Mouse (Mus musculus) skeletal muscle tissue, adult 2 months (tissue): Measurements from ENCODE around the gene Mxd4.

Experiments
- DNase-seq: peaks from one replicate; pipeline ENCODE4 v3.0.0-alpha.2; 2012; ENCODE audit warnings: low read depth, low spot score

The Mxd4 gene

DNA sequence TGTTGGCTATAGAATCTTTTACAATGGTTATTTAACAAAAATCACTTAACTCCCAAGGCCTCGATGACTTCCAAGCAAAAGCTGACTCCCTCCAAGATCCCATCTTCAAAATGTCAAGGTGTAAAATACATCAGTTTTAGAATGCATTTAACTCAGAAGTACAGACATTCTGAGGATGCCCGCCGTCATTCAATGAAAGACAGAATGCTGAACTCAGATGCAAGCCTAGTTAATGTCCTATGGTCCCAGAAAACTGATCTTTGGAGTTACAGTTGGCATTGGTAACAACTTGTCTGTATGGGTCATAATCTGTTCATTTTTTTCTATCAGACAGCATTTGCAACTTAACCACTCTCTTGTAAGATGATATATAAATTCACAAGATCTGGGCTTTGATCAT lies 17.6 kb downstream of the Mxd4 start:
- DNase-seq: no peak

DNA sequence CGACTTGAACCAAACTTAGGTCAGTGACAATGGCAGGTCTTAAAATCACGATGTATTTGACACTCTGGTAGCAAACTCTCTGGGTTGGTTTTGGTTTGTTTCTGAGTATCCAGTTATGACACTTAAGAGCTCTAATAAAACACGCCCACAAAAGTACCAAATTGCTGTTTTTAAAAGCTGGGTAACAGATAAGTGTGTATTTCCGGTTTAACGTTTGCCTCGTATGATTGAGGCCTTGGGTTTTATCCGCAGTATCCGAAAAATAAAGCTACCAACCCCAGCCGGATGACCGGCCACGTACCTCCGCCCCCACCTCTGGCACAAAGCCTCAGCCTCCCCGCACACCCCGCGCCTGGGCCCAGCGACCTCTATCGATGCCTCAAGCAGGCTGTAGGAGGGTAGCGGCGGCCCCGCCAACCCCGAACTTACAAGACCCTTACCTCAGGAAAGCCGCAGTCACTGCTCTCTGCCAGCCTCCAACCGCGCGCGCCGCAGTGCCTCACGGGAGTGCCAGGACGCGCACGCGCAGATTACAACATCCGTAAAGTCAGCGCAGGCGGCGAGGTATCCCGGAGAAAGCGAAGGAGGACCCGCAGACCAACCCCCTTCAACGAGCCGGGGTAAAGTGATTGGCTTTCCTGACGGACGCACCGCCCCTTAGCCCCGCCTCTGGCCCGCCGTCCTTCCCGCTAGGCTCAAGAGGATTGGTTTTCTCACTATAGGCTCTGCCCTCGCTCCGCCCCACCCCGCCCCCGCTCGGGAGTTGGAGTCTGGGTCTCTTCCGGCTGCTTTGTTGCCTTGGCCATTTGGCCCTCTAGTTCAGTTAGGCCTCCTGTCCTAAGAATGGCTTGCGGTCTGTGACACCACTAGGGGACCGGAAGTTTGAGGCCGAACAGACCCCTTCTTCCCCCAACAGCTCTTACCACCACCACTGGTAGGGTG lies 18.3 kb downstream of the Mxd4 start, which contains the start of the genes Poln and Haus3:
Poln (minus strand) TSS at position 499 of the 942 bp plus-strand sequence.
Haus3 (minus strand) TSS at position 578 of the 942 bp plus-strand sequence.
- peak; percentile 97 for DNase-seq

DNA sequence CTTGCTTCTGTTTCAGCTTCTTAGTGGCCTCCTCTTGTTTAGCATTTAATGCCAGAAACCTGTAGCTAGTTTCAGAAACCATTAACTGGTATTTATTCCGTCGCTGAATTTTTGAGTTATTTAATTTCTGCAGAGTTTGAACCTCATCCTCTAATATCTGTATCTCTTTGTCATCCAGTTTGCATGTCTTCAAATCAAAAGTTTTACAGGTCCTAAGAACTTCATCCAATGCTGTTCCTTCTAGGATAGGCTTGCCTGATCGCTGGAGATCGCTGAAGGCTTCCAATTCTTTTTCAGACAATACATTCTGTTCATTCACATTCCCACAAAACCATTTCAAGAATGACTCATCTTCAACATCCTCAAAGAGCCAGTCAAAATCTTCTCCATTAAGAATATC lies 19.7 kb downstream of the Mxd4 start:
- DNase-seq: no peak

DNA sequence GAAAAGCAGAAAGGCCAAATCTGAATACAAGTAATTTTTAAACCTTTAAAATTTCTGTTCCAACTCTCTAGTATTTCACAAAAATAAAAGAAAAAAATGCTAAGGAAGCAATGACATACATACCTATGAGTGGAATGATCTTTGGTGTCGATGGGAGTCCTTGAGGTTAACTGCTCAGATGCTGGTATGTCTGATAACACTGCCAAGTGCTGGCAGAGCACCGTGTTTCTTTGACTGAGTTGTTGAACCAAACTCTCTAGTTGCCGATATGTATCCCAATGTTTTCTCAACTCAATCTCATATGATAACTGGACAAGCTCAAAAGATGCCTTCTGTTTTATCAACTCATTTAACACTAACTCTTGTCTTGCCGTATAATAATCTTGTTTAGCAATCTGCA lies 21.7 kb downstream of the Mxd4 start:
- no peak for DNase-seq

DNA sequence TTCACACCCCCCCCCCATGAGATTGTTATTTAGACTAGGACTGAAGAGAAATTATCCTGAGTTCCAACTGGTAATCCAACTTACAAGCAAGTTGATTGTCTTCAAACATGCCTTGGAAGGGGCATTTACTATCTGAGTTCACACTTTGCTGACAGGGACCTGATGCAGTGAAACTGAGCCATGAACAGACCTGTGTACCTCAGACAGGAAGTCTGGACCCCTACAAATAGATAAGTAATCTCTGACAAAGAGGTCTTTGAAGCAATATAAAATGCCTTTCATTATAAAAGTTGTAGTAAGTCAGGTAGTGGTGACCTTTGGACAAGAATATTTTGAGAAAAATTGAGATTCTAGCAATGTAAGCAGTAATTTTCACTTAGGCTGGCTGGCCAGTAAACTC lies 39.0 kb downstream of the Mxd4 start:
- no peak for DNase-seq

GRCm38 (mm10) chr5:34147554-34147953 lies 40.0 kb downstream of the Mxd4 start:
- no peak for DNase-seq

- peak; percentile 5 for DNase-seq
Measured at GRCm38 (mm10) chr5:34139751-34140150, 47.8 kb downstream of the Mxd4 start.

DNA sequence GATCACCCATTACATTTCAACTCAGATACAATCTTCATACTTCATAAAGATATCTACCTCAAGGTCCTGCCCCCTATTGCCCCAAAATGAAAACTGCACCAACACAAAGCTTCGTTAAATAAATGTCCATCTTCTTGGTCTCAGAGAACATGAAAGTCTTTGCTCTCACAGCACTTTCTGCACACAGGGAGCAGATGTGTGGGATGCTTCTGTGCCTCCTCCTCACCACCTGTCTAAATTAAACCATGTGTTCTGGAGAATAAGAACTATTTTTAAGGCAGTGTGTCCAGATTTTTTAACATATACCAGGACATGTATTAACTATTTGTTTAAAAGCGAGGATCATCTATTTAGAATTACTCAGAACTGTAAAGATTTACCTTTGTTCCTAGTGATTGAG lies 54.8 kb downstream of the Mxd4 start:
- no peak for DNase-seq

- no peak for DNase-seq
Measured at GRCm38 (mm10) chr5:34124131-34124530, 63.4 kb downstream of the Mxd4 start.
